In the genomic region with DNA sequence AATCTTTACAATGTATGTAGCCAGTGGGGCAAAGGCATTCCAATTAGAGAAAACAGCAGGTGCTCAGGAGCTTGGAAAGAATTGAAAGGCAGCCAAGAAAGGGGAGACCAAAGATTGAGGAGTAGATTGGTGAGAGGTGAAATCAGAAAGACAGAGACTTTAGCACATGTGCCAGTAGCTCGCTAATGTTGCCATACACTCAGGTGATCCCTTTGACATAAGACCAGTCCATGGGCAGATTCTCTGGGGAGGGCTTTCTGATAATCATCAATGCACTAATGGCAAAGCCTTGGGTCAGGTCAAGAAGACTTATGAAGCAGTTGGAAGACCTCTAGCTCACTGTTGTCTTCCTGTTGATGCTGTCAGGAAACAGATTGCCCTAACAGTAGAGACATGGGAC, we compare ENCODE assay signal across 17 mouse cellular contexts. TPM values are rescaled to one million over a fixed set of nuclear protein-coding genes. Genes with fewer than 3 reads are reported as not detected.
DNase-seq lines count a peak whose midpoint lies in the region; ATAC-seq and TF ChIP-seq lines count a peak whose summit lies in the region.
"Had no signal": no experiment of that assay in that cellular context is flagged by ENCODE, and none has a peak within 500 bp of the region (broad histone marks: within the 10 kb centered on the region; RNA-seq: fewer than 3 reads in every experiment).

No protein-coding gene starts in this region.

- ATAC-seq in frontal cortex, adult (ENCODE audit: low TSS enrichment): 0 out of 2 replicates have a peak, but pooled peaks have one; percentile 14
- ATAC-seq: forebrain, embryonic 13.5 days; intestine, embryonic 16.5 days had no signal

- no peak for TF ChIP-seq CTCF in kidney, adult 2 months (conservative IDR thresholded peaks at IDR 0.05; ENCODE audit: insufficient read depth, insufficient read length, low read depth, low read length)

- H3K36me3 ChIP-seq in kidney, adult 2 months (ENCODE audit: control insufficient read depth, insufficient read depth, low read length): no peaks in the 10 kb centered on the region
- H3K36me3 ChIP-seq: heart, embryonic 10.5 days had no signal

- WGBS in kidney, adult 2 months: 83% methylated on average over 1 of the region's 1 CpGs

- H3K4me1 ChIP-seq in kidney, adult 2 months (ENCODE audit: control insufficient read depth, insufficient read depth, low read length): no peaks in the 10 kb centered on the region; the same call in 1 of the 2 replicates
- H3K4me1 ChIP-seq: forebrain, embryonic 13.5 days; heart, embryonic 10.5 days had no signal

- no peak overlapping the region for H3K27ac ChIP-seq in kidney, adult 2 months (ENCODE audit: insufficient read depth, low read depth, low read length)
- H3K27ac ChIP-seq: forebrain, embryonic 13.5 days; heart, embryonic 10.5 days; hindbrain, embryonic 14.5 days had no signal

- no peak for TF ChIP-seq POLR2A in kidney, adult 2 months (IDR thresholded peaks at IDR 0.05; ENCODE audit: low read depth, low read length)

- H3K4me3 ChIP-seq in kidney, adult 2 months (ENCODE audit: insufficient read depth, low read depth, low read length): no peak overlapping the region
- H3K4me3 ChIP-seq: forebrain, embryonic 13.5 days; heart, embryonic 10.5 days had no signal

- no peaks in the 10 kb centered on the region for H3K27me3 ChIP-seq in kidney, adult 2 months (replicated peaks; ENCODE audit: control insufficient read depth, insufficient read depth, low read length)
- H3K27me3 ChIP-seq: forebrain, embryonic 13.5 days had no signal

- no peak for DNase-seq in frontal cortex, postnatal 36 days (ENCODE audit: low spot score in 2 of 2)
- peak; percentile 5 for DNase-seq in Muller cell, postnatal 12 days (ENCODE audit: inconsistent ontology term)
- DNase-seq in brain, adult 2 months (ENCODE audit: low read depth, low spot score): peak; percentile 20
- DNase-seq in cerebellum, postnatal 25 days: peak; percentile 20 to 41
- no peak for DNase-seq in kidney, adult 2 months
- no peak for DNase-seq in right cerebral cortex, postnatal 36 days (ENCODE audit: low spot score in 2 of 2)
- DNase-seq: adrenal gland, adult 8-10 months; adrenal gland, postnatal 36 days; gastrocnemius, postnatal 10 days; heart, adult 18-20 months; kidney, adult 8-10 months had no signal

RNA-seq across cellular contexts. Expression of a gene that starts 0.7 kb away (rescaled TPM):
- not detected in 2 replicates for polyA plus RNA-seq in kidney, adult 2 months (2012; rRNA removed)
- polyA plus RNA-seq: heart, embryonic 10.5 days; heart, embryonic 14.5 days; intestine, embryonic 16.5 days had no signal

Comparison
In these comparisons a context has a peak if more than half of its experiments do, and no peak if none do; other contexts are left out.
1. DNase-seq: peak in Muller cell, postnatal 12 days (single experiment), brain, adult 2 months (single experiment) and cerebellum, postnatal 25 days (2 of 2); none in frontal cortex, postnatal 36 days (0 of 2), kidney, adult 2 months (single experiment) and right cerebral cortex, postnatal 36 days (0 of 2).